27 mouse cellular contexts compared by ENCODE assay signal in the genomic region with DNA sequence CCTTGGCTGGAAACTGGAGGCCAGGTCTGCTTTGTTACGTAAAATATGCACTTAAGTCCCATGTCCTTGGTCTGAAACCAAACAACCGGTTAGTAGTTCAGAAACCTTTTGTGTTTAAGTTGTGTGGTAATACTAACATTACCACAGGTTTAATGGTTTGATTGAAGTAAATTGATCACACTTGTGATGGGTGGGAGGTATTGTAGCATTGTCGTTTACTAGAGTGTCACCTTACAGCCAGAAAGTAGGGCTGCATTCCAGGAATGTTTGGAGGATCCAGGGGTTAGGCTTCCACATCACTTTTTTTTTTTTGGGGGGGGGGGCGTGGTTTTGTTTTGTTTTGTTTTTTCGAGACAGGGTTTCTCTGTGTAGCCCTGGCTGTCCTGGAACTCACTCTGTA. TPM values are rescaled to one million over a fixed set of nuclear protein-coding genes. Genes with fewer than 3 reads are reported as not detected.
"Had no signal": no experiment of that assay in that cellular context is flagged by ENCODE, and none has a peak within 500 bp of the region (broad histone marks: within the 10 kb centered on the region; RNA-seq: fewer than 3 reads in every experiment).

No protein-coding gene starts in this region.

- DNase-seq: gastrocnemius, adult 2 months; gastrocnemius, postnatal 10 days; gastrocnemius, postnatal 25 days; heart, adult 2 months; heart, postnatal 10 days; heart, postnatal 4 days; kidney, adult 18-20 months; kidney, adult 8-10 months; kidney, postnatal 10 days; kidney, postnatal 25 days; kidney, postnatal 4 days; left cerebral cortex, postnatal 4 days had no signal

- H3K9me3 ChIP-seq: heart, embryonic 10.5 days; heart, embryonic 12.5 days; hindbrain, embryonic 10.5 days; hindbrain, embryonic 12.5 days; intestine, embryonic 15.5 days; limb, embryonic 13.5 days; limb, embryonic 15.5 days; liver, embryonic 12.5 days had no signal

- H3K36me3 ChIP-seq: heart, embryonic 10.5 days; heart, embryonic 12.5 days; hindbrain, embryonic 10.5 days; hindbrain, embryonic 12.5 days; intestine, embryonic 15.5 days; limb, embryonic 13.5 days; limb, embryonic 15.5 days; liver, embryonic 12.5 days had no signal

- H3K4me2 ChIP-seq: heart, embryonic 12.5 days; hindbrain, embryonic 12.5 days; hindbrain, embryonic 14.5 days; intestine, embryonic 15.5 days; limb, embryonic 13.5 days; limb, embryonic 15.5 days; liver, embryonic 12.5 days had no signal

- H3K4me1 ChIP-seq: heart, embryonic 10.5 days; heart, embryonic 12.5 days; hindbrain, embryonic 10.5 days; hindbrain, embryonic 12.5 days; intestine, embryonic 15.5 days; limb, embryonic 13.5 days; limb, embryonic 15.5 days; liver, embryonic 12.5 days had no signal

- H3K27ac ChIP-seq: gastrocnemius, adult 2 months; heart, adult 2 months; heart, embryonic 10.5 days; hindbrain, embryonic 10.5 days; hindbrain, embryonic 12.5 days; hindbrain, embryonic 14.5 days; intestine, embryonic 15.5 days; layer of hippocampus, adult 2 months; limb, embryonic 13.5 days; limb, embryonic 15.5 days; liver, embryonic 12.5 days; liver, embryonic 14.5 days had no signal

- H3K9ac ChIP-seq: heart, embryonic 12.5 days; hindbrain, embryonic 12.5 days; hindbrain, embryonic 14.5 days; intestine, embryonic 15.5 days; limb, embryonic 13.5 days; limb, embryonic 15.5 days; liver, embryonic 12.5 days; liver, embryonic 14.5 days had no signal

- ATAC-seq: hindbrain, embryonic 16.5 days; inflammation-experienced regulatory T-cells, adult 6 months; intestine, embryonic 15.5 days; intestine, postnatal 0 days; liver, embryonic 12.5 days had no signal

- H3K27me3 ChIP-seq: heart, embryonic 12.5 days; hindbrain, embryonic 12.5 days; intestine, embryonic 15.5 days; limb, embryonic 13.5 days; limb, embryonic 15.5 days; liver, embryonic 12.5 days had no signal

- H3K4me3 ChIP-seq: gastrocnemius, adult 2 months; heart, adult 2 months; heart, embryonic 10.5 days; heart, embryonic 12.5 days; hindbrain, embryonic 10.5 days; hindbrain, embryonic 12.5 days; intestine, embryonic 15.5 days; layer of hippocampus, adult 2 months; limb, embryonic 13.5 days; limb, embryonic 15.5 days; liver, embryonic 12.5 days had no signal

RNA-seq across cellular contexts. Expression of gene Tex14, which starts 11.3 kb away (rescaled TPM):
- total RNA-seq: gastrocnemius, adult 2 months; granulocyte monocyte progenitor cell, adult 5-6 weeks; heart, postnatal 4 days had no signal
- polyA plus RNA-seq: hindbrain, embryonic 10.5 days; liver, embryonic 12.5 days had no signal
